Mouse (Mus musculus): ENCODE measurements at regions not wholly inside any gene's neighbourhood (a gene's known extent, or its start where the extent isn't known, plus 50 kb on each side); places are given as distances from the start of the nearest gene placed in this dataset.

GRCm38 (mm10) chr13:72114776-72115663 is 151.5 kb upstream of the Irx1 start:
- no peaks in the 10 kb centered on the region for H3K27me3 ChIP-seq (replicated peaks)
- H3K36me3 ChIP-seq (replicated peaks; ENCODE audit: low read length) = no peaks in the 10 kb centered on the region
- no peak for TF ChIP-seq FLI1 (IDR thresholded peaks at IDR 0.05; ENCODE audit: low read length)
- TF ChIP-seq GATA1 (IDR thresholded peaks at IDR 0.05; ENCODE audit: borderline replicate concordance, low read length) = no peak

GRCm38 (mm10) chr13:72120467-72120866 is 156.9 kb upstream of the Irx1 start:
- H3K9me3 ChIP-seq = peaks cover 54% of the 10 kb centered on the region
- H3K27me3 ChIP-seq (replicated peaks) = no peaks in the 10 kb centered on the region
- no peaks in the 10 kb centered on the region for H3K4me1 ChIP-seq
- no peaks in the 10 kb centered on the region for H3K36me3 ChIP-seq (replicated peaks; ENCODE audit: low read length)
- TF ChIP-seq GATA1 (IDR thresholded peaks at IDR 0.05; ENCODE audit: borderline replicate concordance, low read length) (no peak), FLI1 (IDR thresholded peaks at IDR 0.05; ENCODE audit: low read length) (no peak)
- H3K4me3 ChIP-seq (replicated peaks) = peak overlapping the region; percentile 87

More at GRCm38 (mm10) chr13:72114776-72115663, 151.5 kb upstream of the Irx1 start:
- H3K4me3 ChIP-seq (replicated peaks) = peak overlapping the region; percentile 54
- H3K9me3 ChIP-seq = peaks cover 39% of the 10 kb centered on the region
- H3K4me1 ChIP-seq = no peaks in the 10 kb centered on the region

GRCm38 (mm10) chr13:72120911-72121553 is 157.5 kb upstream of the Irx1 start:
- Histone ChIP-seq H3K36me3 (replicated peaks; ENCODE audit: low read length) (no peaks in the 10 kb centered on the region), H3K4me3 (replicated peaks) (no peak overlapping the region), H3K27me3 (replicated peaks) (no peaks in the 10 kb centered on the region), H3K4me1 (no peaks in the 10 kb centered on the region), H3K9me3 (peaks cover 55% of the 10 kb centered on the region)
- TF ChIP-seq FLI1 (IDR thresholded peaks at IDR 0.05; ENCODE audit: low read length) (no peak), GATA1 (IDR thresholded peaks at IDR 0.05; ENCODE audit: borderline replicate concordance, low read length) (no peak)

GRCm38 (mm10) chr13:72121554-72122229 is 158.2 kb upstream of the Irx1 start:
- no peaks in the 10 kb centered on the region for H3K27me3 ChIP-seq (replicated peaks)
- H3K9me3 ChIP-seq = peaks cover 59% of the 10 kb centered on the region

GRCm38 (mm10) chr13:72122230-72122627 is 158.7 kb upstream of the Irx1 start:
- Histone ChIP-seq H3K27me3 (replicated peaks) (no peaks in the 10 kb centered on the region), H3K9me3 (peaks cover 59% of the 10 kb centered on the region), H3K4me3 (replicated peaks) (no peak overlapping the region), H3K36me3 (replicated peaks; ENCODE audit: low read length) (no peaks in the 10 kb centered on the region), H3K4me1 (no peaks in the 10 kb centered on the region)
- no peak for TF ChIP-seq FLI1 (IDR thresholded peaks at IDR 0.05; ENCODE audit: low read length)
- no peak for TF ChIP-seq GATA1 (IDR thresholded peaks at IDR 0.05; ENCODE audit: borderline replicate concordance, low read length)

More at GRCm38 (mm10) chr13:72121554-72122229, 158.2 kb upstream of the Irx1 start:
- Histone ChIP-seq H3K36me3 (replicated peaks; ENCODE audit: low read length) (no peaks in the 10 kb centered on the region), H3K4me3 (replicated peaks) (no peak overlapping the region), H3K4me1 (no peaks in the 10 kb centered on the region)
- TF ChIP-seq FLI1 (IDR thresholded peaks at IDR 0.05; ENCODE audit: low read length) (no peak), GATA1 (IDR thresholded peaks at IDR 0.05; ENCODE audit: borderline replicate concordance, low read length) (no peak)

- no peak for TF ChIP-seq FLI1 (IDR thresholded peaks at IDR 0.05; ENCODE audit: low read length)
- TF ChIP-seq GATA1 (IDR thresholded peaks at IDR 0.05; ENCODE audit: borderline replicate concordance, low read length) = no peak
- H3K4me1 ChIP-seq = peaks cover 4% of the 10 kb centered on the region; the same call in 1 of the 2 replicates
- H3K9me3 ChIP-seq = peaks cover 54% of the 10 kb centered on the region
- H3K36me3 ChIP-seq (replicated peaks; ENCODE audit: low read length) = no peaks in the 10 kb centered on the region
- no peak overlapping the region for H3K4me3 ChIP-seq (replicated peaks)
- no peaks in the 10 kb centered on the region for H3K27me3 ChIP-seq (replicated peaks)
These were observed 164.8 kb upstream of the Irx1 start for GRCm38 (mm10) chr13:72128306-72128705.

- TF ChIP-seq GATA1 (IDR thresholded peaks at IDR 0.05; ENCODE audit: borderline replicate concordance, low read length) = no peak
- no peak for TF ChIP-seq FLI1 (IDR thresholded peaks at IDR 0.05; ENCODE audit: low read length)
- Histone ChIP-seq H3K36me3 (replicated peaks; ENCODE audit: low read length) (no peaks in the 10 kb centered on the region), H3K4me3 (replicated peaks) (no peak overlapping the region), H3K9me3 (peaks cover 52% of the 10 kb centered on the region), H3K27me3 (replicated peaks) (no peaks in the 10 kb centered on the region), H3K4me1 (peaks cover 4% of the 10 kb centered on the region; the same call in 1 of the 2 replicates)
These were observed 167.8 kb upstream of the Irx1 start for GRCm38 (mm10) chr13:72131341-72131740.

- H3K27me3 ChIP-seq (replicated peaks) = no peaks in the 10 kb centered on the region
- peaks cover 38% of the 10 kb centered on the region for H3K9me3 ChIP-seq
- H3K36me3 ChIP-seq (replicated peaks; ENCODE audit: low read length) = no peaks in the 10 kb centered on the region
- no peak for TF ChIP-seq GATA1 (IDR thresholded peaks at IDR 0.05; ENCODE audit: borderline replicate concordance, low read length)
- no peak for TF ChIP-seq FLI1 (IDR thresholded peaks at IDR 0.05; ENCODE audit: low read length)
- peak overlapping the region; percentile 10 for H3K4me3 ChIP-seq (replicated peaks)
- no peaks in the 10 kb centered on the region for H3K4me1 ChIP-seq
These were observed 170.7 kb upstream of the Irx1 start for GRCm38 (mm10) chr13:72134101-72134768.

- peaks cover 37% of the 10 kb centered on the region for H3K9me3 ChIP-seq
- no peak for TF ChIP-seq GATA1 (IDR thresholded peaks at IDR 0.05; ENCODE audit: borderline replicate concordance, low read length)
- no peak for TF ChIP-seq FLI1 (IDR thresholded peaks at IDR 0.05; ENCODE audit: low read length)
- H3K4me3 ChIP-seq (replicated peaks) = no peak overlapping the region
- no peaks in the 10 kb centered on the region for H3K4me1 ChIP-seq
- no peaks in the 10 kb centered on the region for H3K27me3 ChIP-seq (replicated peaks)
- H3K36me3 ChIP-seq (replicated peaks; ENCODE audit: low read length) = no peaks in the 10 kb centered on the region
These were observed 202.7 kb upstream of the Irx1 start for GRCm38 (mm10) chr13:72166225-72166624.
